Mouse (Mus musculus): ENCODE results near the gene Ptprg.

- no peak for TF ChIP-seq CTCF (IDR thresholded peaks at IDR 0.05; ENCODE audit: borderline replicate concordance, insufficient read depth, low read depth, low read length)
- TF ChIP-seq POLR2A (IDR thresholded peaks at IDR 0.05; ENCODE audit: borderline replicate concordance, insufficient read depth, low read length), result no peak
Observed at GRCm38 (mm10) chr14:11868636-11869035, 315.3 kb downstream of the Ptprg start.

Data from cerebellum, adult 2 months (tissue).